Mouse (Mus musculus) forebrain, embryonic 14.5 days (tissue): ENCODE results near the gene Lrrc3b. TPM values are rescaled to one million over a fixed set of nuclear protein-coding genes. Genes with fewer than 3 reads are reported as not detected.

Source experiments
- ATAC-seq: fragments of 200-750 bp; cut with Nextera tagmentation; 2 replicates; pipeline ENCODE4 v1.8.0; 2017; ENCODE audit warnings: mild to moderate bottlenecking, moderate library complexity
- DNase-seq: peaks from one replicate; pipeline ENCODE4 v3.0.0-alpha.2; 2015; ENCODE audit warnings: low spot score
- H3K27ac ChIP-seq: fragments of 300-500 bp; sonication (generic); 2 replicates; pipeline ENCODE4 v1.5.1; 2014; ENCODE audit warnings: low read depth, mild to moderate bottlenecking, control low read depth, low read length, moderate library complexity
- H3K27me3 ChIP-seq: fragments of 300-500 bp; sonication (generic); replicated peaks from 2 replicates; pipeline ENCODE4 v1.6.1; 2014; ENCODE audit warnings: low read length, control low read depth, mixed read lengths; ENCODE audit not compliant: control insufficient read depth, insufficient read depth
- H3K36me3 ChIP-seq: fragments of 300-500 bp; sonication (generic); 2 replicates; pipeline ENCODE4 v1.6.1; 2014; ENCODE audit warnings: low read length, control low read depth; ENCODE audit not compliant: control insufficient read depth, insufficient read depth
- H3K4me1 ChIP-seq: fragments of 300-500 bp; sonication (generic); 2 replicates; pipeline ENCODE4 v1.6.1; 2014; ENCODE audit warnings: antibody characterized with exemption, low read length, control low read depth; ENCODE audit not compliant: control insufficient read depth, insufficient read depth
- H3K4me2 ChIP-seq: fragments of 300-500 bp; sonication (generic); 2 replicates; pipeline ENCODE4 v1.6.1; 2014; ENCODE audit warnings: mild to moderate bottlenecking, control low read depth, low read length
- H3K4me3 ChIP-seq: fragments of 300-500 bp; sonication (generic); 2 replicates; pipeline ENCODE4 v1.5.1; 2014; ENCODE audit warnings: low read depth, low read length, control low read depth
- H3K9ac ChIP-seq: fragments of 300-500 bp; sonication (generic); 2 replicates; pipeline ENCODE4 v1.6.1; 2014; ENCODE audit warnings: mild to moderate bottlenecking, low read length, control low read depth, moderate library complexity
- H3K9me3 ChIP-seq: fragments of 300-500 bp; sonication (generic); replicated peaks from 2 replicates; pipeline ENCODE4 v1.6.1; 2016; ENCODE audit warnings: low read length, control low read depth, mixed read lengths; ENCODE audit not compliant: control insufficient read depth
- WGBS: fragments of 180-500 bp; shearing (Covaris S2); extraction: QIAGEN DNeasy Blood & Tissue Kit; methylation state at CpG from one replicate; pipeline ENCODE4 v1.1.7; 2014; 5-methylcytosine and 5-hydroxymethylcytosine counted together
- polyA plus RNA-seq: library from polyadenylated mRNA; unstranded; fragments of >200 nt; fragmentation: Nextera tagmentation; extraction: Ambion mirVana; gene quantifications from 2 replicates; pipeline ENCODE4 v1.2.1, GENCODE M21; 2014

Gene Lrrc3b
- polyA plus RNA-seq, 1 experiment from 2014 or later: 5.5 TPM

DNA sequence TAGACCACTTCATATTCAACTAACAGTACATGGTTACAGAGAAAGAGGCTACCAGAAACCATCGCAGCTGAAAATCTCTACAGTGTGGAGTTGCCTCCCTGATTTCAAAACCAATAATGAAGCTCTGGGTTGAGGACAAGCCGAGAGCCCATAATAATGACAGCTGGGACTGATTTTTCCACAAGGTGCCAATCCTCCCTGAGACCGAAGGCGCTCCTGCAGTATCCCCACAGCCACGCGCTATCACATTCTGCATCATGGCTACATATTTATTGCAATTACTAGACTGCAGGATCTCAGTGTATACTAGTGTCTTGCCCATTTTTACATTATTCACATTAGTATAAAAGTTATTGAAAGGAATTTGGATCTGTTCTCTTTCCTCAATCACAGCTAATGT is 73.7 kb downstream of the Lrrc3b start:
- no peak for DNase-seq
- H3K9ac ChIP-seq: no peak overlapping the region
- H3K4me3 ChIP-seq: no peak overlapping the region
- H3K36me3 ChIP-seq: no peaks in the 10 kb centered on the region
- no peaks in the 10 kb centered on the region for H3K9me3 ChIP-seq
- no peak overlapping the region for H3K4me2 ChIP-seq
- ATAC-seq: no peak
- no peaks in the 10 kb centered on the region for H3K4me1 ChIP-seq
- H3K27me3 ChIP-seq: no peaks in the 10 kb centered on the region
- WGBS: 96% methylated on average over 6 of the region's 6 CpGs
- H3K27ac ChIP-seq: no peak overlapping the region

DNA sequence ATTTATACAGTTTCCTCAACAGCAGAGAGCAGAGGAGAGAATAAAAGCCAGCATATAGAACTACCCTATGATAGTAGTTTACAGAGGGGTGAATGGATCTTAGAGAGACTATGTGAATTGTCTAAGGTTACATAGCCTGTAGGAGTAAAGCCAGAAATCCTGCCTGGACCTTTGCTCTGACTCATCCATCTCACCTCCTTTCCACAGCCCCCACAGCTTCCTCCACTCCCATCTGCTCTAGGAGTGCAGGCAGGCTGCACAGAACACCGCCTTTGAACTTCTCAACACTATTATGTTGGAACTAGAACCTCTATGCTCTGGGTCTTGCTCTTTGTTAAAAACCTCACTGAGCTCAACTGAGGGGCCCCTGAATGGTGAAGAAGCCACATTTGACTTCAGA is 78.9 kb downstream of the Lrrc3b start:
- no peak overlapping the region for H3K27ac ChIP-seq
- H3K9me3 ChIP-seq: no peaks in the 10 kb centered on the region
- H3K4me2 ChIP-seq: no peak overlapping the region
- no peak overlapping the region for H3K9ac ChIP-seq
- H3K4me1 ChIP-seq: no peaks in the 10 kb centered on the region
- 92% methylated on average over 1 of the region's 1 CpGs for WGBS
- H3K27me3 ChIP-seq: no peaks in the 10 kb centered on the region
- ATAC-seq: no peak
- H3K36me3 ChIP-seq: no peaks in the 10 kb centered on the region
- H3K4me3 ChIP-seq: no peak overlapping the region
- no peak for DNase-seq

DNA sequence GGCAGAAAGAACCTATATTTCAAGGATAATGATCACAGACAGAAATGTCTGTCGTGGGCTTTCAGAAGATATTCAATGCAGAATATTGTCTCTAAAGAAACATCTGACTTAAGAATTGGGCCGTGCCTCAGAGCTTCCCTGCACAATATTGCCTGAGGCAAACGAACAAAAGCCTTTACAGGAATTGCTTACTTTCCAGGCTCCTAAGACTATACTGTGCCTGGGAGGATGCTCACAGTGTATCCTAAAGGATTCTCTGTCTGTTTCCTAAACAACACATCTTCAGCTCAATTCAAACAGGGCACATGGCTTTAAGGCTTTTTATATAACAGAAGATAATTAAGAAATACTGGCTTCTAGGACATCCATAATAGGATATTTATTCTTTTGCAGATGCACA is 79.7 kb downstream of the Lrrc3b start:
- no peak overlapping the region for H3K4me3 ChIP-seq
- DNase-seq: no peak
- H3K27me3 ChIP-seq: no peaks in the 10 kb centered on the region
- H3K4me1 ChIP-seq: no peaks in the 10 kb centered on the region
- no peak overlapping the region for H3K4me2 ChIP-seq
- no peak overlapping the region for H3K27ac ChIP-seq
- ATAC-seq: no peak
- 65% methylated on average over 3 of the region's 3 CpGs for WGBS
- no peaks in the 10 kb centered on the region for H3K36me3 ChIP-seq
- no peak overlapping the region for H3K9ac ChIP-seq
- H3K9me3 ChIP-seq: no peaks in the 10 kb centered on the region

DNA sequence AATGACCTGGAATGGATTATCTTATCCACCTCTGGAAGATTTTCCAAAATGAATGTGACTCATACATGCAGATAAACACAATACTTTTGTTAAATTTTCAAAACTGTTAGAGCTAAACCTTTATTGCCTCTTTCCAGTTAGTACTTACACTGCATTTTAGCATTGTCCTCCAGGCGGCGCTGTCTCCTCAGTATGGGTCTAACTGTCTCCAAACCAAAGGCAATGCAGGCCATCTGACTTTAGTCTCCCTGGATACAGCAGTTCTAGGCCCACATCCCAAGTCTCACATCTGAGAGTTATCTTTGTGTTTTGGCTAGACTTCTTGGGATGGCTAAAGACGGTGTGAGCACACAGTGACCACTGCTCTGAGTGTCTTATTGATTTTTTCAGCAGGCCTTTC is 83.3 kb downstream of the Lrrc3b start:
- 18% methylated on average over 3 of the region's 3 CpGs for WGBS
- no peak overlapping the region for H3K9ac ChIP-seq
- peak; percentile 71 for DNase-seq
- no peaks in the 10 kb centered on the region for H3K9me3 ChIP-seq
- H3K4me3 ChIP-seq: no peak overlapping the region
- H3K4me1 ChIP-seq: no peaks in the 10 kb centered on the region
- no peak overlapping the region for H3K4me2 ChIP-seq
- no peak overlapping the region for H3K27ac ChIP-seq
- no peaks in the 10 kb centered on the region for H3K36me3 ChIP-seq
- H3K27me3 ChIP-seq: no peaks in the 10 kb centered on the region
- peak; percentile 34; the same call in 1 of the 2 replicates for ATAC-seq

DNA sequence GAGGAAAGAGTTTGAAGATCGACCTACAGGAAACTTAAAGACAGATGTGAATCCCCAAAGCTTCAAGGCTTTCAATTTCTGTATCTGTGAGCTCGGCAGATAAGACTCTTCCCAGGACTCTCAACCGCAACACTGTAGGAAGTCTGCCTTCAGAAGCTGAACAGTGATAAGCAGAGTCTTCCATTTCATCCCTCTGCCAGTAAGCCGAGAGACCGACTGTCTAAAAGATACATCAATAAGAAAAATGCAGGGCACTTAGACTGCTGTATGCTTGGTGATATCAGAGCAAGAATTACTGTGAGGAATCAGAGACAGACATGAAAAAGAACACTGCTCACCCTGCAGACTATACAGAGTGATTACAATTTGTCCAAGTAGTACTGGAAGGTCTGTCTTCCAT is 84.5 kb downstream of the Lrrc3b start:
- no peak for ATAC-seq
- Histone ChIP-seq H3K27ac (no peak overlapping the region), H3K36me3 (no peaks in the 10 kb centered on the region), H3K4me3 (no peak overlapping the region), H3K27me3 (no peaks in the 10 kb centered on the region), H3K4me1 (no peaks in the 10 kb centered on the region), H3K9ac (no peak overlapping the region), H3K9me3 (no peaks in the 10 kb centered on the region), H3K4me2 (no peak overlapping the region)
- WGBS: 83% methylated on average over 5 of the region's 5 CpGs
- no peak for DNase-seq

- H3K4me3 ChIP-seq: no peak overlapping the region
- 79% methylated on average over 2 of the region's 2 CpGs for WGBS
- no peaks in the 10 kb centered on the region for H3K27me3 ChIP-seq
- no peak overlapping the region for H3K9ac ChIP-seq
- H3K4me2 ChIP-seq: no peak overlapping the region
- no peaks in the 10 kb centered on the region for H3K36me3 ChIP-seq
- ATAC-seq (no peak), DNase-seq (no peak)
- no peaks in the 10 kb centered on the region for H3K9me3 ChIP-seq
- H3K27ac ChIP-seq: no peak overlapping the region
- no peaks in the 10 kb centered on the region for H3K4me1 ChIP-seq
Observed at GRCm38 (mm10) chr14:15333130-15333529, 105.7 kb downstream of the Lrrc3b start.

DNA sequence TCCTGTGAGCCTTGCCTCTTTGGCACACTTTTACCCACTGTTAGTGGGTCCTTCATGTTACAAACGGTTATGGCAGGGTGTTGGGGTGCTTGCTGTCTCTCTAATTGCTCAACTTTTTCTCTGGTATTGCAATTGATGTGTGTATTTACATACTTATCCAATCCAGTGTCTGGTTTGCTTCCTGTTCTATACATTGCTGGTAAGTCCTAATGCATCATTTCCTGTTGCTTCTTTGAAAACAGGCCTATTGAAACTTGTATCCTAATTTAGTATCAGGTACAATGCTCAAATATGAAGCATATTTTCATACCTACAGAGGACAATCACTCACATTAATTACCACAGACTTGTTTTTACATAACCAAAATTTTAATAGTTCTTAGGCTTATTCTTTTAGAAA is 107.4 kb downstream of the Lrrc3b start:
- WGBS: 56% methylated on average over 1 of the region's 1 CpGs
- ATAC-seq (no peak), DNase-seq (no peak)
- Histone ChIP-seq H3K27ac (no peak overlapping the region), H3K9me3 (no peaks in the 10 kb centered on the region), H3K4me2 (no peak overlapping the region), H3K36me3 (no peaks in the 10 kb centered on the region), H3K9ac (no peak overlapping the region), H3K4me1 (no peaks in the 10 kb centered on the region), H3K27me3 (no peaks in the 10 kb centered on the region), H3K4me3 (no peak overlapping the region)

DNA sequence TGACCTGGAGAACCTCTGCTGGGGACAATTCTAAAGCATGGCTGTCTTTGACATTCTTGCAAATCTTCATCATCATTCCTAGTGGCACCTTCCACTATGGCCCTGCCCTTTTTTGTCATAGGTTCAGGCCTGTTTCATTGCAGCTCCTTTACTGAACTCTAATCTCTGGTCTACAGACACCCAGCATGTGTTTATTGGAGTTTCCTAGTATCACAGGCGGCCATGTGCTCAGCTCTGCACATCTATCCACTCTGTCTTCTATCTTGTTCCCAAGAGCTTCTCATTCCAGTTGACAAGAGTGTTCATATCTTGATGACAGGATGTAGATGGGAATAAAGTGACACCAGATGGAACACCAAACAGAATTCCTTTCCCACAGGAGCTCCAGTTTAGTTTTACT is 108.6 kb downstream of the Lrrc3b start:
- ATAC-seq (no peak), DNase-seq (no peak)
- Histone ChIP-seq H3K27me3 (no peaks in the 10 kb centered on the region), H3K4me2 (no peak overlapping the region), H3K4me1 (no peaks in the 10 kb centered on the region), H3K36me3 (no peaks in the 10 kb centered on the region), H3K9ac (no peak overlapping the region), H3K9me3 (no peaks in the 10 kb centered on the region), H3K27ac (no peak overlapping the region), H3K4me3 (no peak overlapping the region)
- WGBS: 93% methylated on average over 1 of the region's 1 CpGs

DNA sequence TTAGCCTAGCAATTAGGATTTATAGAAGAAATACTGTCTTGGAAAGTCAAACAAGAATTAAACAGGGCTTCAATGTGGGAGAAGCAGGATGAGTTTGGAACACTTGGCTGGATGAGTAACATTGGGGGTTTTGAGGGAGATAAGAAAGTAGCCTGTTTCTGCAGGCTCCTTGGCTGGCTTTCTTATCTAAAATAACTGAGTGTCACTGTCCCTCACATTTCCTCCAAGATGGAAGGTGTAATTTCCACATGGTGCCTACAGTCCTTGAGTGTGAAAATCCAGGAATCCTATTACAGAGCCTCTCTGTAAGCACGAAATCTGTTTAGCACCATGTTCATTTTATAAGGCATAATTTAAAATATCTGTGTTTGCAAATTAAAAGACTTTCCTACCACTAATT is 112.9 kb downstream of the Lrrc3b start:
- no peak overlapping the region for H3K27ac ChIP-seq
- WGBS: 67% methylated on average over 1 of the region's 1 CpGs
- H3K9ac ChIP-seq: no peak overlapping the region
- H3K27me3 ChIP-seq: no peaks in the 10 kb centered on the region
- no peak overlapping the region for H3K4me2 ChIP-seq
- H3K9me3 ChIP-seq: no peaks in the 10 kb centered on the region
- H3K36me3 ChIP-seq: no peaks in the 10 kb centered on the region
- DNase-seq (no peak), ATAC-seq (no peak)
- no peaks in the 10 kb centered on the region for H3K4me1 ChIP-seq
- no peak overlapping the region for H3K4me3 ChIP-seq
